Mouse (Mus musculus) brain, embryonic 18.5 days (tissue): ENCODE measurements at regions not wholly inside any gene's neighbourhood (a gene's known extent, or its start where the extent isn't known, plus 50 kb on each side); places are given as distances from the start of the nearest gene placed in this dataset.
"Not testable (repeated sequence)": the region's sequence is repeated elsewhere in the genome, so short reads cannot be mapped to it uniquely, and the experiment has no call there.

ENCODE experiments used
- DNase-seq: peaks from one replicate; pipeline ENCODE4 v3.0.0-alpha.2; 2012; ENCODE audit warnings: low read depth, low spot score

DNA sequence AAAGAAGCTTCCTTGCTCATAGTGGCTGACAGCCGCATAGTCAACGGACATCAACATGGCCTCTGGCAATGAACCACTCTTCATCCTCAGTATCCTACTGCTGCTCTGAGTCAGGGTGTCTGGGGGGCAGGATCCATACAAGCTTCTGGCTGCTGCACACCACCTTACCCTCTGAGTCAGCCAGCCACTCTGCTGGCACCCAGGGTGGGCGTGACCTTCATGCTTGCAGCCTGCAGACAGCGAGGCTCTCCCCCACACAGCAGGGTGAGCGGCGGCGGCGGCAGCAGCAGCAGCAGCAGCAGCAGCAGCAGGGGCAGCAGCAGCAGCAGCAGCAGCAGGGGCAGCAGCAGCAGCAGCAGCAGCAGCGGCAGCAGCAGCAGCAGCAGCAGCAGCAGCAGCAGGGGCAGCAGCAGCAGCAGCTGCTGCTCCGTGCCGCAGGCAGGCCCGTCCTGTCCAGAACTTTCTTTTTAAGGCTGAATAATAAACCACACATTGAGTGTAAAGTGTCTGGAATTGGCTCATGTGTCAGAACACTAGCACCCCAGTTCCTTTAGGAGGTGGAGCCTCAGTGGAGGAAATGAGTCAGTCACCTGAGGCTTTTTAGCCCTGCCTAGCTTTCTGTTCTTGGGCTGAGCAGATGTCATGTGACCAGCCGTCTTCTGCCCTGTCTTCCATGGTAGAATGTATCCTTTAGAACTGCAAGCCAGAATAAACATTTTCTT lies 186.3 kb downstream of the 1810013L24Rik start:
- DNase-seq, result no peak

DNA sequence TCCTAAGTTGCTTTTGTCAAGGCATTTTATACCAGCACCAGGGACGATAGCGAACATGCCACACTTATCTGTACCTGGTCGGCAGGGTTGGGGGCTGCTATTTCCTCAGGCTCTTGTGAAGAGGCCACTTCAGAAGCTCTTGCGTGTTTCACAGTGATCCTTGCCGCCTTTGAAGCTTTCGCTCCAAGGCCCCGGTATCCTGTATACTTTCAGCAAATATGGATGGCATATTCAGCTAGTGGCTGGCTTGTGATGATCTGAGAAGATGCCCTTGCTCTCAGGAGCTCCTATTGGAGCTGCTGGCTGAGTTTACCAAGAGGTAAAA lies 186.8 kb downstream of the 1810013L24Rik start:
- DNase-seq, result no peak

DNA sequence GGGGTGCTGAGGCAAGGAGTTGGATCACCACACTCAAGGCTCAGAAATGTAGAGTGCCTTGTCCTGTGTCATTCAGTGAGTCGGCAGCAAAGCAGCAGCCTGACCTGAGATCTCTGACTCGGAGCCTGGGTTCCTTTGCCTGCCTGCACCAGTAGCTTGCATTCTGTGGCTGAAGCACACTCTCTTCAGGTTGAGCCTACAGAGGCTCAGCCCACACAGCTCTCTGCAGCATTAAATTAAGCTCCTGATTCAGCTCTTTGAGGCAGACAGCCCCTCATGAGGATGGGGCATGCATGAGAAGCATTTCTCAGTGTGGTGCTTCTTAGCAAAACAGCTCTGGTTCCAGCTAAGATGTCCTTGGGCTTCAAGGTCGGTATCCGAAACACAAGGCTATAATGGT lies 200.8 kb downstream of the 1810013L24Rik start:
- DNase-seq, result no peak

DNA sequence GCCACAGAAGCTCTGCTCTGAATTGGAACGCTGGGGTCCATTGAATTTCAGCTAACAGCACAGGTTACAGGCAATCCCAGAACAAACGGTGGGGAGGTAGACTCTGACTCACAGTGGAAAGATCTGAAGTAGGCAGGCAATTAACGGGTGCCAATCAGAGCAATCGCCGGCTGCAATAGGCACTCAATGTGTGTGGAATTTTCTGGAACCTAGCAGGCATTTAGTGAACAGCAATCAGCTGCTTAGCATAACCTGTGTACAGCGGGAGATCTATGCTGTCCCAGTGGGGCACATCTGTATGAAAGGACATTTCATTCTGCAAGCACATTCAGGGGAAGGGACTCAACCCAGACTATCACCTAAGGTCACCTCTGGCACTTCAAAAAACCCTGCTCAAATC lies 213.4 kb downstream of the 1810013L24Rik start:
- DNase-seq, result no peak

DNA sequence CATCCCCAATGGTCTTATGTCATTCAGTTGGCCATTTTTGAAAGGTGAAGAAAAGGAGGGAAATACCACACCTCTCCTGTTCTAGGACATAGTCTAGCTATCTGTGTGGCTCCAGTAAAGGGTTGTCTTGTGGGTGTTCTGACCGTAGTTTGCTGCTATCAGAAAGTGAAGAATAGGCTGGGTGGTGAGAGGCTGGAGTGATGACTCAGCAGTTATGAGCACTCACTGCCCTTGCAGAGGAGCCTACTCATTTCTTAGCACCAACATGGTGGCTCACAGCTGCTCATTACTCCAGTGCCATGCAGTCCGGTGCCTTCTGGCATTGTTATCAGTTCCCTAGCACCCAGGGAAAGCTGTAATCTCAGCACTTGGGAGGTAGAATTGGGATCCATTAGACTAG lies 217.0 kb downstream of the 1810013L24Rik start:
- no peak for DNase-seq

DNA sequence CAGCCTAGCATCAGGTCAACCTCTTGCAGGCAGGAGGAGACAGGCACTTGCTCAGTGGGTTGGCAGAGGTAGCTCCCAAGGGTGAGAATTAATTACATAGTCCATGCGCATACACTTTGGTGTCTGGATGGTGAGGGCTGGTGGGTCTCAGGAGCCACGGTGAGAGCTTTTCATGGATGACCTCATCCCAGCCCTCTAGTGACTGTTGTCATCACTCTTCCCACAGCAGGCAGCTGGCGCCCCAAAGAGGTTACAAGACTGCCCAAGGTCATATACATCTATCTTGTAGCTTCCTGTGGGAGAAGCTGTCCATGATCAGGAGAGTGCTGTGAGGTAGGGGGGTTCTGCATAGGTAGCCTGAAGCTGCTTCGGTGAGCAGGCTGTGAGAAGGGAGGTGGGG lies 224.5 kb downstream of the 1810013L24Rik start:
- no peak for DNase-seq

DNA sequence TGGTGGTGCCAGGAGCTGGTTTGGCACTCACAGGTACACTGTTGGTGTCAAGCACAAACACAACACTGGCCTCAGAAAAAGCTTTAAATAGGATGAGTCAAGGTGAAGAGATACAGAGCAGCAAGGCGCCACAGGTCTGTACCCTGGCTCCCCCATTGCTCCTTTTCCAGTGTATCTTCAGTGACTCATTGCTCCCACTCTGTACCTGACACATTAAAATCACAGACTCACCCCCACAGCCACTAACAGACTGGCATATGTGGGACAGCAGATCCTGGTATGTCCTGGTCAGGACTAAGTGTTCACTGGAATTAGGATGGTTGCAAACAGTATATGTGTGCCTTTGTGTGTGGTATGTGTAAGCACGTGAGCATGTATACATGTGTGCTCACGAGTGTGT lies 226.5 kb downstream of the 1810013L24Rik start:
- DNase-seq, result no peak

DNA sequence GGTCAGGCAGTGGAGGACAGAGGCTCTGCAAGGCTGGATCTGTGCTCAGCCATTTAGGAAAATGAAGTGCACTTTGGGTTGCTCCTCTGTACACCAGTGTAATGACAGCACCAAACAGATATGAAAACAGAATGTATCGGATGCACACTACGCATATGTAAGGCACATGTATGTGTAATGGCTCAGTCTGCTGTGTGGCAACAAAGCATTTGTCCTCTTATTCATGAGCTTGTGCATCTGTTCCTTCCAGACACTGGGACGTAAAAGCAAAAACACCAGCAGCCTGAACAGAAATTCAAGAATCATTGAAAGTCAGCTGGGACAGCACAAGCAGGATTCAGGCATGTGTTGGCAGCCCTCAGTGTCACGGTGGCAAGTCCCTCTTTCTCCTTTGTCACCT lies 241.6 kb downstream of the 1810013L24Rik start:
- DNase-seq, result no peak

DNA sequence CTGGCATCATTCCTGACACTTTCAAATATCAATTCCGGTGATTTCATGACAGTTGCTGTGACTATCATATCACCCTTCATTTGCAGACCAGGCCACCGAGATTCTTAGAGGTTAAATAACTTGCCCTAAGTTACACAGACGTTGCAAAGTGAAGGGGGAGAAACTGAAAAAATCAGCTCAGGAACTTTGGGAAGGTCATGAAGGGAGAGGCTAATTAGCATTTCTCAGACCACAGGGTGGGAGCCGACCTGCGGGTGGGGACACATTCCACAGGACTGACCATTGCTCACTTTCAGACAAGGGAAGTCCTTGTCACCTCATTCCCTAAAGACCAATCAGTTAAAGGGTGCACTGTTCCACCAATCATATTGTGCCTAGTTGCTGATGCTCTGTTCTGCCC lies 242.1 kb downstream of the 1810013L24Rik start:
- DNase-seq, result not testable (repeated sequence)

DNA sequence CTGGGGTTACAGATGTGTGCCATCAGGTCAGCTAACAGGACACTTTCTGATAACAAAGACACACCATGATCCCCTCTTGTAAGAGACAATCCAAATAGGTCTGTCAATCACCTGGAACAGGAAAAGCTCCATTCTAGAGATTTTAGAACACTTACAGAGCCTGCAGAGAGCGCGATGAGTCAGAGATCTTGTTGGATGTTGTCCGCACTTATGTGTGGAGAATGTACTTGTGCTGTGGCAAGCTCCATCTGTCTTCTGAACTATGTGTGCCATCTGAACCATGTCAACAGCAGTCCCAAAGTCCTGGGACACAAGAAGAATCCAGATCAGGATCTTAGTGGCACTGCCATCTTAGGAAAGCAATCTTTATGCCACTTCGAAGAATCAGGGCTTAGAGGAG lies 244.4 kb downstream of the 1810013L24Rik start:
- DNase-seq, result no peak

DNA sequence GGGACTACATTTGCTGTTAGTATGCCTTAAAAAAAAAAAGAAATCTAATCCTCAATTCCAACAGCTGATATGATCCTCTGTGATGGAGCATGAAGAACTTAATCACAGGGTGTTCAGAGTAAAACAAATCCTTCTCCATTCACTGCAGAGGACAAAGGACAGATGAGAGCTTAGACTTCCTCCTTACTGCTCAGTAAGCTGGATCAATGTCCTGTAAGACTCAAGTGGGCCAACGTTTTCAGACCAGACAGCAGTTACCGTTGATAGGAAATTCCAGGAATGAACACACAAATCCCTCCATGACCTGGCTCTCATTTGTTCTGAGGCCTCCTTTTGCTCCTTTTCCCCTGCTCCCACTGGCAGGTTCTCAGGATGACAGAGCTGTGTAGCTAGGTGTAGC lies 247.6 kb downstream of the 1810013L24Rik start:
- DNase-seq, result no peak

DNA sequence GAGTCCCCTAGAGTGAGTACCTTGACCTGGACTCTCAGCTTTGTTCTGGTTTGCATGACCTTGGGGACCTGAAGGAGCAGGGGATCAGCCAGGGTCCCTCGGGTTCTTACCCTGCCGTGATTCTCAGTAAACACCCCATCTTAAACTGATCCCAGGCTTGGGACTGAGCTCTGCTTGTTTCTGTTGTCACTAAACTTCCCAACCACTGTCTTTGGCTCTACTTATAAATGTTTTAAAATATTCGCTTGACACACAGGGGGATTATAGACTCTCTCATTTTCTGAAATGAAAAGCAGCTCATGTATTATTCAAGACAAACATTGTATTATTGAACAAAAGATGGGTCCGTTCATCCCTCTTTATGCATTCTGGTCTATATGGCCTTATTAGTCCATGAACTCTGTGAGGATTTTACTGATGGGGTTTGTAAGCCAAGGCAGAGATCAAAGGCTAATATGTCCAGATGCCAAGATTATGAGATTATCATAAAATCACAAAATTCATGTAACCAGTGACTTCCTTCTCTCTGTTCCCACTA lies 248.6 kb downstream of the 1810013L24Rik start:
- no peak for DNase-seq

DNA sequence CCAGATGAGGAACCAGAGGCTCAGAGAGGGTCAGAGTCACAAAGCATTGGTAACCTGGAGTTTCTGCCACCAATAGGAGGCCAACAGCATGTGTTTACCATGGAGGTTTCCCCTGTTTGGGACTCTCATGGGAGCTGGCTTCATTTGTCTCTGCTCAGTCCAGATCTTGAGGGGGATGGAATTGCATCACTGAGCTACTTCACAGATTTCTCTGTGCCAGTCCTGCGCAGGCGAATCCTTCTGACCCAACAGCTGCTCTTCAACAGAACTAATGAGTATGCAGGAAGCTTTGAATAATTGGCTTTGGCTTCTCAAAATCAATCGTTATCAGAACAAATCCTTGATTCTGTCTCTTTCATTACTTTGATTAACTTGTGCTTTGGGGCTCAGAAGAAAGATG lies 253.1 kb downstream of the 1810013L24Rik start:
- no peak for DNase-seq

DNA sequence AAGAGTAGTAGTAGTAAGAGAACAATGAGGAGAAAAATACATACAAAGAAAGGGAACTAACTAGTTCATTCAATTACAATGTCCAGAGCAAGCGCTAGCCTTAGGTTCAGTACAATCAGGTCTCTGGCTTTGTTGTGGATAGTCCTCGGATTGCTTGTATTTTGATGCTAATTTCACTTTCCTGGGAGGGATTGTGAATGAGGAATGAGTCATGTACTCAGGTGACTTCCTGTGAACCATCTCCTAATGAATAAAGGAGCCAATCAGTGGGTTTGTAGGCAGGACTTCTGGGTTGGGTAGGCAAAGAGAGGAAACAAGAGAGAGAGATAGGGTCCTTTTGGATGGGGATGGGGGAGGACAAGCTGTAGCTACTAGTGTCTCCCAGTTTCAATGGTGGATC lies 253.8 kb downstream of the 1810013L24Rik start:
- no peak for DNase-seq

DNA sequence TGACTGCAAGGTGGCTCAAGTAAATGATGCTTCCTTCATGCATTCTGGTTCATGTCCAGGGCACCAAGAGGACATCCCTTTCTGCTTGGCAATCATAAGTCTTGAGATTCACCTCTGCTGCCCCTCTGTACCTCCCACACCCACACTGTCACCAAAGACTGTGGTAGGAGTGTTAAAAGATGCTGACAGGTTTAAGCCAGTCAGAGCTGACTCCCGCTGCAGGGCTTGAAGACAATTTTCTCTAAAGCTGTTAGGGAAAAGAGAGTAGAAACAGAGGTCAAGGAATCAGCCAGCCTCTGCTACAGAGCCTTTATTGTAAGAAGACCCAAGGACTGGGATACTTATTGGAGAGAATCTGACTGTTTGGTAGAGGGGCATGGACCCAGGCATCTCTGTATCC lies 254.7 kb downstream of the 1810013L24Rik start:
- DNase-seq, result no peak

DNA sequence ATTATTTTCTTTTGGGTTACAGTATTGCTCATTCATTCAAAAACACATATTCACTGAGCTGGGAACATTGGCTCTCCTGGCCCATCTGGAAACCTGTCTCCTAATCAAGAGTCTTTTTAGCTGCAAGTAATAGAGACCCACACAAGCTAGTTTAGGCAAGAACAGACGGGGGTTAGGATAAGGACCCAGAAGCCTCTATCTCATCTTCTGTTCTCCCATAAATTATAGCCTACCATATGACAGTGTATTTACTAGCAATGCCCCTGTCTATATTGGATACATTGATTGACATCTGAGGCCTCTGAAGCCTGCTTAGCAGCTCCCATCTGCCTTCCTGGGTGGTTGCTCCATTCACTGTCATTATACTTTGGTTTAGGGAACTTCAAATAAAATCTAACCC lies 255.2 kb downstream of the 1810013L24Rik start:
- no peak for DNase-seq

DNA sequence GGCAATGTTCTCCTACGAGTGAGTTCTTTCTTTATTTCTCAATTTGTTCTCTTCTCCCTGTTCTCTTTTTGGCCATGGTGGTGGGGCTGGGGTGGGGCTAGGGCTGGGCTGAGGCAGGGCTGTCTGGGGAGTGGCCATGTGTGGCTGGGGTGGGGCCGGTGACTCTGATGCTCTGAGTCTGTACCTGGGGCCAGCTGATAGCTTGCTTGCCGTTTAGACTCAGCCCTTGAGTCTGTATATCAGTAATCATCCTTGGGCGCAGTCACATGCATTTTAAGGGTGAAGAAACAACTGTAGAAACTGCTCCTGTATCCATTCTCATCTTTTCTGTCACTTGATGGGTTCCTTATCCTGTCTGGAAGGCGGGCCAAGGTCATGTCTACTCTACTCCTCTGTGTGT lies 256.1 kb downstream of the 1810013L24Rik start:
- DNase-seq, result no peak

DNA sequence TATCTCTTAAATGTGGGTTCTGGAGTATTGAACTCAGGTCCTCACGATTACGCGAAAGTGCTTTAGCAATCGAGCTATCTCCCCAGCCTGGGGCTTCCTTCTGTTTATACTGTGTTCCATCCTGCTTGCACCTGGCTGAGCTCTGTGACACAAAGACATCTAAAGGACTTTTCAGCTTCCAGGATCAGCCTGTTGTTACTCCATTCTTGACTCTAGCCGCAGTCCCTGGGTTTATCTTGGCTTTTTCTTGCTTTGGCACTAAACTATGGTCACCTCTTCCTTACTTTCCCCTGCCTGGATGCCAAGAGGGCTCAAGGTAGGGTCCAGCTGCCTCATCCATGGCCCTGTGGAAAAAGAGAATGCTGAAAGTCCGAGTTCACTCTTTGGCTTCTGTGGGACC lies 261.9 kb downstream of the 1810013L24Rik start:
- DNase-seq, result no peak

DNA sequence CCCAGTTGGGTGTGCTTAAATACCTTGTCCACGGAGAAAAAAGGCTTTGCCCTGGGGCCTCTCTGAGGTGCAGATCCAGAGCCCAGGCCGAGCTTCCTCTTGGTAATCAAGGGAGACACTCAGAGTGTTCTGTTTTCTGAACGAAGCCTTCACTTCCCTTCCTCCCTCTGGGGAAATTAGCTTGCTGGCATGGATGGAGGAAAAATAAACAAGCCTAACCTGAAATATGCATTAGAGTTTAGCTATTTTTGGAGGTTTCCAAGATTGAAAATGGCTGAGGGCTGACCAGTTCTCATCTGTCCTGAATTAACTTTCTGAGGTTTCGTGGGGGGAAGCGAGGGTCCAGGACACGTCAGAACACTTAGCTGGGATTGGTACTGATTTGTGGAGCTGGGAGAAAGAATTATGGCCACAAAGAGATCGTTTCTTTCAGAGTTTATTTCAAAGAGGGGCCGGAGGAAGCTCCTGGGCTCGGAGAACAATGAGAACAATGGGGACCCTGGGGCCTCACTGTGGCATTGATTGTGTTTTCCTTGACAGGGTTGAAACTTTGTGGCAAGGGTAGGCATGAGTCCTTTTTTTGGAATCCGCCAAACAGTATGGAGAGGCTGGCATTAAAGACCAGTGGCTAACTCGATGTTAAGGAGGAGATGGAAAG lies 262.4 kb downstream of the 1810013L24Rik start:
- DNase-seq, result no peak

DNA sequence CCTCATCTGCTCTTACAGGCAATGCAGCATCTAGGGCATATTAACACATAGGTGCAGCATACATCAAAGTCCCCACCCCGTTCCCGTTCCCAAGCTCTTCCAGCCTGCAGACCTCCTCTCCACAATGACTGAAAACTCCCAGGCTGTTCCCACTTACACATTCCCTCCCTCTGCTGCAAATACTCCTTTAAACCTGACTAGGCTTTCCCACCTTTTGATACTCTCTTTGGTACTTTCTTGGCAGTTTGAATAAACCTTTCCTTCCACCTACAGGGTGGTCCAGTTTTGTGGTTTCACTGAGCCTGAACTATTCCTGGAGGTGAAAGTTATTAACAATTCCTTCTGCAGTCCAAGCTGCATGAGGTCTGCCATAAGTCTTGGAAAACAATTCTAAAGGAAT lies 263.7 kb downstream of the 1810013L24Rik start:
- no peak for DNase-seq

DNA sequence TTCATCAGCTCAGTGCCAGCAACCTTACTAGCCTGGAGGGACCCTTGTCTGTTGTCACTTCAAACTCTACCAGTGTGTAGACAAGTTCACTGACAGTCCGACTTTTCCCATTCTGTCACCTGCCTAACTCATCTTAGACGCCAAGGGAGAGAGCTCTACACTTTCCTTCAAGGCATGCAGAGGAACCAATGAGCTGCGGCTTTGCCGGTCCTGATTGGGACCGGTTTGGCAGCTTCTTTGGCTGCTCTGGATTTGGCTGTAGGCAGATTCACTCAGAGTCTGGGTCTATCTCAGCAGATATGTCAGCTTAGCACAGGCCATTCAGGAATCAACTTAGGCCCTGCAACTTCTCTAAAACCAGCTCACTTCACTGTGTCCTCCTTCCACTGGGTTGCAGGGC lies 264.3 kb downstream of the 1810013L24Rik start:
- no peak for DNase-seq

DNA sequence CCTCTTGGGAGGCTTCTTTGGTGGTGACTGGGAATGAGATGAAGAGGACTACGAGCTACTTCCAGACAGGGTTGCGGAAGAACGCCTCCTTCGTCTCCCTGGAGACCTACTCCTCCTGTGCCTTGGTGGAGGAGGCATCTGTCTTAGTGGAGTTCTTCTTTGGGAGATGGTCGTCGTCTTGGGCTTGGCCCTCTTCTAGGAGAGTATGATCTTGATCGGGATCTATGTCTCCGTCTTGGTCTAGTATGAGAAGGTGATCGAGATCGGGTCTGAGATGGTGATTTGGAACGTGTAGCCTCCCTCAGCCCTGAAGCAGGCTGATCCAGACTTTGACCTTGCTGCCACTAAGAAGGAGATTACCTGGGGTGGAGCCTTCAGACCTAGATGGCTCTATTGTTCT lies 276.3 kb downstream of the 1810013L24Rik start:
- DNase-seq, result no peak

DNA sequence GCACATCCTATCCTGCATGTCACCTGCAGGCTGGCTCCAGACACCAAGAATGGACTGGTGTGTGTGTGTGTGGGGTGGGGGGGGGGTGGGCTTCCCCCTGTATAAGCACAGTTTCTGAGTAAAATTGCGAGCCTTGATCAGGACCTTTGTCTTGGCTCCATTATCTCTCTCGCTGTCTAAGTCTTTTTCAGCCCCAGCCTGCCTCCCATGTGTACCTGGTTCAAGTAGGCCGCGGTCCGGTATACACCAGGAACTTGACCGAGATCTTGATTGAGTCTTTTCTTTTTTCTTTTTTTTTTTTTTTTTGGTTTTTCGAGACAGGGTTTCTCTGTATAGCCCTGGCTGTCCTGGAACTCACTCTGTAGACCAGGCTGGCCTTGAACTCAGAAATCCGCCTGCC lies 276.8 kb downstream of the 1810013L24Rik start:
- not testable (repeated sequence) for DNase-seq
